Mouse (Mus musculus): ENCODE data around the gene Gm21974. TPM values are rescaled to one million over a fixed set of nuclear protein-coding genes. Genes with fewer than 3 reads are reported as not detected.

The Gm21974 gene
- total and polyA plus RNA-seq, 3 experiments: not detected

DNA sequence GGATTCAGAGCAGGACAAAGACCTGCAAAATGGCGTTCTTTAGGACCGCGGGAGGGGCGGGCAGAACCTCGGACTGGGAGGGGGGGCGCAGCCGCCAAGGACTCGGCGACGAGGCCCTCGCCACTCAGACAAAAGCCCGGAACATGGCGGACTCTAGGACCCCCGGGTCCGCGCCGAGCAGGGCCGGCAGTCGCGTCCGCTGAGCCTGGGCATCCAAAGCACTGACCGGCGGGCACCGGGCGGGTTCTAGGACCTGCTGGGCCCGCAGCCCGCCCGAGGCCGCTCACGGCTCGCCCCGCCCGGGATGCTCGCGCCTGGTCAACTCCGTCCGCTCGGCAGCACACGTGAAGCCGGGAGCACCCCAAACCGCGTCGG lies 19.6 kb downstream of the Gm21974 start:
- Histone ChIP-seq H3K79me2 (replicated peaks; ENCODE audit: control insufficient read depth, extremely low read depth, insufficient read depth, poor library complexity, severe bottlenecking) (peaks cover 27% of the 10 kb centered on the region), H3K4me1 (ENCODE audit: control insufficient read depth in 1 of 2, insufficient read depth in 2 of 2) (peaks cover 6 to 33% of the 10 kb centered on the region in 2 experiments), H3K4me2 (ENCODE audit: insufficient read depth, low read depth, poor library complexity, severe bottlenecking) (peak overlapping the region; percentile 89; the same call in 1 of the 2 replicates), H3K27ac (ENCODE audit: insufficient read depth, low read depth) (peak overlapping the region; percentile 69; the same call in 1 of the 2 replicates), H3K9me3 (replicated peaks; ENCODE audit: low read length) (peaks cover 24% of the 10 kb centered on the region), H3K9ac (ENCODE audit: insufficient read depth, low read depth) (peak overlapping the region; percentile 87), H3K36me3 (replicated peaks in 1 of 2; ENCODE audit: control insufficient read depth in 1 of 2, insufficient read depth in 1 of 2, low read length in 1 of 2) (peaks cover 24 to 47% of the 10 kb centered on the region in 2 experiments), H3K4me3 (replicated peaks in 1 of 3; ENCODE audit: low read depth in 2 of 3, low read length in 2 of 3, poor library complexity in 1 of 3) (peak overlapping the region; percentile 66 to 99 (median 98)), H3K27me3 (replicated peaks) (no peaks in the 10 kb centered on the region)
- TF ChIP-seq TCF12 (IDR thresholded peaks at IDR 0.05; ENCODE audit: low read depth, low read length) (0 out of 2 replicates have a peak, but pooled peaks have one; percentile 12), MEF2A (IDR thresholded peaks at IDR 0.05; ENCODE audit: borderline replicate concordance, low read depth, low read length) (peak; percentile 31; the same call in 1 of the 2 replicates), ELF1 (IDR thresholded peaks at IDR 0.05; ENCODE audit: low read depth, low read length) (0 out of 2 replicates have a peak, but pooled peaks have one; percentile 24), ETS1 (conservative IDR thresholded peaks at IDR 0.05; ENCODE audit: low read depth, low read length) (no peak), SIN3A (IDR thresholded peaks at IDR 0.05; ENCODE audit: low read length) (peak; percentile 92), TBP (conservative IDR thresholded peaks at IDR 0.05; ENCODE audit: low read depth, low read length) (0 out of 2 replicates have a peak, but pooled peaks have one; percentile 33), MAZ (IDR thresholded peaks at IDR 0.05; ENCODE audit: low read depth, low read length) (peak; percentile 93), CHD1 (IDR thresholded peaks at IDR 0.05; ENCODE audit: low read depth, low read length) (no peak), MYC (IDR thresholded peaks at IDR 0.05; ENCODE audit: low read depth, low read length) (no peak), NRF1 (IDR thresholded peaks at IDR 0.05; ENCODE audit: low read depth, low read length) (peak; percentile 41; the same call in 1 of the 2 replicates), POLR2A (IDR thresholded peaks at IDR 0.05; ENCODE audit: low read depth, low read length) (0 out of 2 replicates have a peak, but pooled peaks have one; percentile 54)
- in situ Hi-C loops (cut with MboI; ENCODE audit: low pct_ligation_motif_present, low pct_unique_long_range_greater_than_20kb, low sequenced_read_pairs): no loop called here
- peak; percentile 77 for DNase-seq (ENCODE audit: extremely low read depth)
- dilution Hi-C loops (cut with MboI; ENCODE audit: extremely low pct_ligation_motif_present, extremely low pct_unique_long_range_greater_than_20kb, low sequenced_read_pairs): no loop called here

DNA sequence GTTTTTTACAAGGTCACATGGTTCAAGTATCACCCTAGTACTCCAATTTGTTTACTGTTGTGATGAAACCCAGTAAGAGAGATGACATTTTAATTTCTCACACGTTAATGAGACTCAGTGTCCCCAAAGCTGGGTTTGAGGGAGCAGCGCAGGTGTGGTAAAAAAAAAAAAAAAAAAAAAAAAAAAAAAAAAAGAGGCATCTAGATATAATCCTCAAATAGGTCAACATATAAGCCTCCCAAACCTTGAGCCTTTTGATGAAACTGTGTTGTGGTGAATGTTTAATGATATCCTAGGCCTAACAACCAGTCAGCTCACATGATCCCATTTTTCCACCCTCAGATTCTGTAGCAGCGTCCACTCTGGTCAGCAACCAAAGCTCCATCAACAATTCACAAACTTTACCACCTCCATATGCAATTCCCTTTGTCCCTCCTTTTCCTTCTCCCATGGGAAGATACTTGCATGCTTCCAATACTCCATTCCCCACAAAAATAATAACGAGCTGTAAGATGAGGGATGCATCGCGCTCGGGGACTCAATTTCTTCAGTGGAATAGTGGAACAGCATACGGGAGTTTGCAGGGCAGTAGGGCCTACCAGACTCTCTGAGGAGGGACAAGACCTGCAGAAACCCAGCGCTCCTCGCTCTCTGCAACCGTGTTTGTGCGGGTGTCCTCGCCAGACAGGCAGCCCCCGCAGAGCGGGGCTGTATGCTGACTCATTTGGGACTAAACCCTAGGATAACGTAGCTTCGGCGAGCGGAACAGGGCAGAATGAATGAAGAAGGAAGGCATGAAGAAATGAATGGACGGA lies 20.2 kb downstream of the Gm21974 start:
- dilution Hi-C loops (cut with MboI; ENCODE audit: extremely low pct_ligation_motif_present, extremely low pct_unique_long_range_greater_than_20kb, low sequenced_read_pairs) (no loop called here), in situ Hi-C loops (cut with MboI; ENCODE audit: low pct_ligation_motif_present, low pct_unique_long_range_greater_than_20kb, low sequenced_read_pairs) (no loop called here)
- H3K4me3 ChIP-seq (replicated peaks in 1 of 3; ENCODE audit: low read depth in 2 of 3, low read length in 2 of 3, poor library complexity in 1 of 3): peak overlapping the region; percentile 66 to 99 (median 98)
- H3K27ac ChIP-seq (ENCODE audit: insufficient read depth, low read depth): no peak overlapping the region
- peak overlapping the region; percentile 89 for H3K4me2 ChIP-seq (ENCODE audit: insufficient read depth, low read depth, poor library complexity, severe bottlenecking)
- peaks cover 6 to 33% of the 10 kb centered on the region in 2 experiments for H3K4me1 ChIP-seq (ENCODE audit: control insufficient read depth in 1 of 2, insufficient read depth in 2 of 2)
- DNase-seq (ENCODE audit: extremely low read depth): no peak
- H3K9me3 ChIP-seq (replicated peaks; ENCODE audit: low read length): peaks cover 18% of the 10 kb centered on the region
- peaks cover 18 to 47% of the 10 kb centered on the region in 2 experiments for H3K36me3 ChIP-seq (replicated peaks in 1 of 2; ENCODE audit: control insufficient read depth in 1 of 2, insufficient read depth in 1 of 2, low read length in 1 of 2)
- no peaks in the 10 kb centered on the region for H3K27me3 ChIP-seq (replicated peaks)
- peak overlapping the region; percentile 87; the same call in 1 of the 2 replicates for H3K9ac ChIP-seq (ENCODE audit: insufficient read depth, low read depth)
- peaks cover 27% of the 10 kb centered on the region for H3K79me2 ChIP-seq (replicated peaks; ENCODE audit: control insufficient read depth, extremely low read depth, insufficient read depth, poor library complexity, severe bottlenecking)
- TF ChIP-seq ELF1 (IDR thresholded peaks at IDR 0.05; ENCODE audit: low read depth, low read length): no peak
- peak; percentile 70 for TF ChIP-seq ZNF384 (IDR thresholded peaks at IDR 0.05; ENCODE audit: low read depth, low read length)
